In genomic region chr4:49688594-49689288, GRCm38 (mm10) we compare ENCODE assay signal across 8 mouse cellular contexts. TPM values are rescaled to one million over a fixed set of nuclear protein-coding genes. Genes with fewer than 3 reads are reported as not detected.
DNase-seq lines count a peak whose midpoint lies in the region; ATAC-seq and TF ChIP-seq lines count a peak whose summit lies in the region.

No protein-coding gene starts in this region.

- no peak overlapping the region for H3K9ac ChIP-seq in hindbrain, embryonic 15.5 days
- no peak overlapping the region for H3K9ac ChIP-seq in midbrain, embryonic 11.5 days (ENCODE audit: low read length)
- no peak overlapping the region for H3K9ac ChIP-seq in stomach, postnatal 0 days (ENCODE audit: low read length)

- no peaks in the 10 kb centered on the region for H3K36me3 ChIP-seq in testis, adult 2 months (ENCODE audit: control insufficient read depth, insufficient read depth, low read length)
- no peaks in the 10 kb centered on the region for H3K36me3 ChIP-seq in hindbrain, embryonic 15.5 days
- no peaks in the 10 kb centered on the region for H3K36me3 ChIP-seq in midbrain, embryonic 11.5 days (ENCODE audit: control insufficient read depth, insufficient read depth, low read length)
- no peaks in the 10 kb centered on the region for H3K36me3 ChIP-seq in stomach, postnatal 0 days (ENCODE audit: control insufficient read depth, insufficient read depth, low read length)

- H3K4me3 ChIP-seq in testis, adult 2 months (ENCODE audit: control insufficient read depth, low read depth, low read length), result no peak overlapping the region
- no peak overlapping the region for H3K4me3 ChIP-seq in hindbrain, embryonic 15.5 days
- H3K4me3 ChIP-seq in midbrain, embryonic 11.5 days (ENCODE audit: low read depth, low read length), result no peak overlapping the region
- H3K4me3 ChIP-seq in stomach, postnatal 0 days (ENCODE audit: low read depth, low read length), result no peak overlapping the region

- 20% methylated on average over 9 of the region's 9 CpGs for WGBS in hindbrain, embryonic 15.5 days
- WGBS in midbrain, embryonic 11.5 days, result 21% methylated on average over 9 of the region's 9 CpGs
- WGBS in stomach, postnatal 0 days, result 24% methylated on average over 9 of the region's 9 CpGs

- no peaks in the 10 kb centered on the region for H3K4me1 ChIP-seq in testis, adult 2 months (ENCODE audit: control insufficient read depth, insufficient read depth, low read length)
- peaks cover 8% of the 10 kb centered on the region; the same call in 1 of the 2 replicates for H3K4me1 ChIP-seq in hindbrain, embryonic 15.5 days (replicated peaks)
- H3K4me1 ChIP-seq in midbrain, embryonic 11.5 days (ENCODE audit: control insufficient read depth, insufficient read depth, low read length), result no peaks in the 10 kb centered on the region
- H3K4me1 ChIP-seq in stomach, postnatal 0 days (replicated peaks; ENCODE audit: control insufficient read depth, insufficient read depth), result no peaks in the 10 kb centered on the region

- no peaks in the 10 kb centered on the region for H3K9me3 ChIP-seq in hindbrain, embryonic 15.5 days
- H3K9me3 ChIP-seq in midbrain, embryonic 11.5 days (ENCODE audit: control insufficient read depth, low read length), result no peaks in the 10 kb centered on the region
- H3K9me3 ChIP-seq in stomach, postnatal 0 days (ENCODE audit: control insufficient read depth, low read length), result no peaks in the 10 kb centered on the region

- ATAC-seq in erythroblast, adult 5-6 weeks (replicated peaks; ENCODE audit: low FRiP score, poor library complexity, severe bottlenecking), result peak; percentile 64
- peak; percentile 85 for ATAC-seq in hindbrain, embryonic 15.5 days (ENCODE audit: low FRiP score, low read depth)
- peak; percentile 87 for ATAC-seq in midbrain, embryonic 11.5 days (ENCODE audit: low FRiP score)
- 0 out of 2 replicates have a peak, but pooled peaks have one; percentile 24 for ATAC-seq in stomach, postnatal 0 days (ENCODE audit: low FRiP score, low TSS enrichment)

- peak; percentile 31; the same call in 1 of the 2 replicates for TF ChIP-seq CTCF in testis, adult 2 months (IDR thresholded peaks at IDR 0.05; ENCODE audit: control insufficient read depth, insufficient read depth, insufficient replicate concordance, low read depth, low read length)
- TF ChIP-seq CTCF in stomach, postnatal 0 days (IDR thresholded peaks at IDR 0.05; ENCODE audit: low read depth), result peak; percentile 96

- H3K27me3 ChIP-seq in testis, adult 2 months (ENCODE audit: control insufficient read depth, insufficient read depth, low read length), result no peaks in the 10 kb centered on the region
- no peaks in the 10 kb centered on the region for H3K27me3 ChIP-seq in hindbrain, embryonic 15.5 days
- H3K27me3 ChIP-seq in midbrain, embryonic 11.5 days (ENCODE audit: control insufficient read depth, insufficient read depth, low read length), result no peaks in the 10 kb centered on the region
- no peaks in the 10 kb centered on the region for H3K27me3 ChIP-seq in stomach, postnatal 0 days (ENCODE audit: control insufficient read depth, insufficient read depth, low read length)

- TF ChIP-seq EP300 in stomach, postnatal 0 days (optimal IDR thresholded peaks at IDR 0.05), result no peak

- DNase-seq in testis, postnatal 14 days (ENCODE audit: low spot score), result no peak
- DNase-seq in brain, adult 2 months (ENCODE audit: low read depth, low spot score), result peak; percentile 89
- peak; percentile 31 to 41 for DNase-seq in layer of hippocampus, postnatal 25 days (ENCODE audit: extremely low spot score in 1 of 2, low spot score in 1 of 2)
- DNase-seq in midbrain, embryonic 11.5 days (ENCODE audit: low spot score, missing footprints), result peak; percentile 93
- DNase-seq in stomach, postnatal 0 days (ENCODE audit: low spot score), result peak; percentile 48

- no peak for TF ChIP-seq POLR2A in testis, adult 2 months (IDR thresholded peaks at IDR 0.05; ENCODE audit: control insufficient read depth, low read depth, low read length)

- H3K4me2 ChIP-seq in hindbrain, embryonic 15.5 days, result no peak overlapping the region
- H3K4me2 ChIP-seq in midbrain, embryonic 11.5 days, result no peak overlapping the region
- H3K4me2 ChIP-seq in stomach, postnatal 0 days (replicated peaks; ENCODE audit: low read depth), result no peak overlapping the region

- no peak overlapping the region for H3K27ac ChIP-seq in testis, adult 2 months (ENCODE audit: control insufficient read depth, insufficient read depth, low read depth, low read length)
- no peak overlapping the region for H3K27ac ChIP-seq in hindbrain, embryonic 15.5 days (replicated peaks)
- H3K27ac ChIP-seq in midbrain, embryonic 11.5 days (ENCODE audit: low read depth, low read length), result no peak overlapping the region
- no peak overlapping the region for H3K27ac ChIP-seq in stomach, postnatal 0 days (replicated peaks)

RNA-seq across cellular contexts. Expression of gene Ppp3r2, which starts 6.9 kb away (rescaled TPM):
- 135 and 153 TPM in 2 replicates for polyA plus RNA-seq in testis, adult 2 months (2012; rRNA removed)
- not detected in 2 replicates for total RNA-seq in erythroblast, adult 5-6 weeks (2015; ENCODE audit: low replicate concordance)
- not detected in 2 replicates for total RNA-seq in erythroblast, adult 5-6 weeks (2017; ENCODE audit: low replicate concordance)
- 0.46 and 0.62 TPM in 2 replicates for polyA plus RNA-seq in hindbrain, embryonic 15.5 days (2015; fragmentation: Nextera tagmentation; extraction: Ambion mirVana)
- 1 to 10 TPM in 1 of 2 experiments, under 1 TPM in 1; 0.32 to 1.1 TPM for total RNA-seq in layer of hippocampus, postnatal 25 days (2021)
- polyA plus RNA-seq in midbrain, embryonic 11.5 days (2014; fragmentation: Nextera tagmentation; extraction: Ambion mirVana), result 0.14 TPM in 1 of 2 replicates, not detected in the other
- 0.05 TPM in 1 of 2 replicates, not detected in the other for polyA plus RNA-seq in stomach, postnatal 0 days (2015; fragmentation: Nextera tagmentation; extraction: Ambion mirVana)

RNA-seq across cellular contexts. Expression of gene Rnf20, which starts 56.9 kb away (rescaled TPM):
- polyA plus RNA-seq in testis, adult 2 months (2012; rRNA removed), result 9.5 and 11.7 TPM in 2 replicates
- total RNA-seq in erythroblast, adult 5-6 weeks (2015; ENCODE audit: low replicate concordance), result 34.1 and 45.2 TPM in 2 replicates
- 119 and 155 TPM in 2 replicates for total RNA-seq in erythroblast, adult 5-6 weeks (2017; ENCODE audit: low replicate concordance)
- polyA plus RNA-seq in hindbrain, embryonic 15.5 days (2015; fragmentation: Nextera tagmentation; extraction: Ambion mirVana), result 49.2 and 49.8 TPM in 2 replicates
- total RNA-seq in layer of hippocampus, postnatal 25 days (2021), result 10 to 100 TPM; 60.5 to 73.3 TPM
- polyA plus RNA-seq in midbrain, embryonic 11.5 days (2014; fragmentation: Nextera tagmentation; extraction: Ambion mirVana), result 78.7 and 83.1 TPM in 2 replicates
- 14.3 and 17.4 TPM in 2 replicates for polyA plus RNA-seq in stomach, postnatal 0 days (2015; fragmentation: Nextera tagmentation; extraction: Ambion mirVana)

Comparison
In these comparisons a context has a peak if more than half of its experiments do, and no peak if none do; other contexts are left out.
1. ATAC-seq: peak in every context shown above with its lines; median percentile 87 in midbrain, embryonic 11.5 days; 85 in hindbrain, embryonic 15.5 days; 64 in erythroblast, adult 5-6 weeks; 24 in stomach, postnatal 0 days.
2. RNA of gene Ppp3r2, which starts 6.9 kb away (polyA plus RNA-seq): 135 to 153 TPM in testis, adult 2 months; 0.46 to 0.62 TPM in hindbrain, embryonic 15.5 days, 0.14 TPM in midbrain, embryonic 11.5 days and 0.05 TPM in stomach, postnatal 0 days; every median in the first group is over 10 times any median in the second.